7 mouse cellular contexts compared by ENCODE assay signal in genomic region chr15:83169772-83170722, GRCm38 (mm10). TPM values are rescaled to one million over a fixed set of nuclear protein-coding genes. Genes with fewer than 3 reads are reported as not detected.
A peak's percentile ranks its signal among the peaks of the same experiment; 100 is the strongest.
DNase-seq lines count a peak whose midpoint lies in the region; ATAC-seq and TF ChIP-seq lines count a peak whose summit lies in the region.

No protein-coding gene starts in this region.

- H3K27ac ChIP-seq in midbrain, embryonic 12.5 days (replicated peaks), result no peak overlapping the region
- no peak overlapping the region for H3K27ac ChIP-seq in midbrain, embryonic 14.5 days (replicated peaks; ENCODE audit: low read depth, low read length)
- H3K27ac ChIP-seq in heart, adult 2 months, result peak overlapping the region; percentile 96

- 84% methylated on average over 8 of the region's 8 CpGs for WGBS in midbrain, embryonic 12.5 days
- 91% methylated on average over 8 of the region's 8 CpGs for WGBS in midbrain, embryonic 14.5 days
- 54% methylated on average over 8 of the region's 8 CpGs for WGBS in heart, adult 2 months

- peaks cover 28% of the 10 kb centered on the region for H3K4me1 ChIP-seq in midbrain, embryonic 12.5 days
- peaks cover 19% of the 10 kb centered on the region for H3K4me1 ChIP-seq in midbrain, embryonic 14.5 days (ENCODE audit: control insufficient read depth, insufficient read depth, low read length)
- peaks cover 31% of the 10 kb centered on the region for H3K4me1 ChIP-seq in heart, adult 2 months (ENCODE audit: control insufficient read depth, insufficient read depth, low read length)

- DNase-seq in midbrain, embryonic 14.5 days, result no peak
- DNase-seq in heart, adult 2 months, result peak; percentile 74 to 75
- peak; percentile 58 for DNase-seq in kidney, postnatal 14 days
- no peak for DNase-seq in left cerebral cortex, adult 9 months (ENCODE audit: low spot score in 2 of 2)
- no peak for DNase-seq in frontal cortex, postnatal 25 days (ENCODE audit: low spot score in 2 of 2)

- no peak overlapping the region for H3K4me3 ChIP-seq in midbrain, embryonic 12.5 days
- H3K4me3 ChIP-seq in midbrain, embryonic 14.5 days (replicated peaks; ENCODE audit: low read depth, low read length), result no peak overlapping the region
- H3K4me3 ChIP-seq in heart, adult 2 months, result peak overlapping the region; percentile 53

- no peak for TF ChIP-seq CTCF in heart, adult 2 months (IDR thresholded peaks at IDR 0.05)

- H3K36me3 ChIP-seq in midbrain, embryonic 12.5 days, result peaks cover 6% of the 10 kb centered on the region; the same call in 1 of the 2 replicates
- no peaks in the 10 kb centered on the region for H3K36me3 ChIP-seq in midbrain, embryonic 14.5 days (ENCODE audit: control insufficient read depth, insufficient read depth, low read length)
- peaks cover 3% of the 10 kb centered on the region for H3K36me3 ChIP-seq in heart, adult 2 months (ENCODE audit: control insufficient read depth, insufficient read depth, low read length)

- intact Hi-C loops in heart, adult 2 months (cut with DNase I), result loop anchor here (5.0 kb wide), 1 partner anchor 37 kb away; no protein-coding TSS in a partner anchor

- no peaks in the 10 kb centered on the region for H3K79me2 ChIP-seq in heart, adult 2 months (replicated peaks; ENCODE audit: control insufficient read depth, insufficient read depth, low read length)

- H3K4me2 ChIP-seq in midbrain, embryonic 12.5 days (replicated peaks), result peak overlapping the region; percentile 13; the same call in 1 of the 2 replicates
- H3K4me2 ChIP-seq in midbrain, embryonic 14.5 days (ENCODE audit: low read length), result no peak overlapping the region

- ATAC-seq in midbrain, embryonic 12.5 days (ENCODE audit: low FRiP score, low read depth), result no peak
- ATAC-seq in midbrain, embryonic 14.5 days (ENCODE audit: low FRiP score, low TSS enrichment), result no peak
- peak; percentile 64 for ATAC-seq in megakaryocyte progenitor cell, adult 5-6 weeks (replicated peaks; ENCODE audit: poor library complexity)

- H3K27me3 ChIP-seq in midbrain, embryonic 12.5 days, result no peaks in the 10 kb centered on the region
- no peaks in the 10 kb centered on the region for H3K27me3 ChIP-seq in midbrain, embryonic 14.5 days (ENCODE audit: control insufficient read depth, insufficient read depth, low read length)
- no peaks in the 10 kb centered on the region for H3K27me3 ChIP-seq in heart, adult 2 months (ENCODE audit: control insufficient read depth, insufficient read depth, low read length)

- peak; percentile 92 for TF ChIP-seq POLR2A in heart, adult 2 months (IDR thresholded peaks at IDR 0.05; ENCODE audit: insufficient read depth, low read depth, low read length)

- H3K9ac ChIP-seq in midbrain, embryonic 12.5 days (replicated peaks), result 0 out of 2 replicates have a peak overlapping the region, but pooled peaks have one; percentile 6
- no peak overlapping the region for H3K9ac ChIP-seq in midbrain, embryonic 14.5 days (replicated peaks; ENCODE audit: low read length)
- H3K9ac ChIP-seq in heart, adult 2 months (ENCODE audit: low read depth, low read length), result peak overlapping the region; percentile 60

- no peaks in the 10 kb centered on the region for H3K9me3 ChIP-seq in midbrain, embryonic 12.5 days
- no peaks in the 10 kb centered on the region for H3K9me3 ChIP-seq in midbrain, embryonic 14.5 days (ENCODE audit: control insufficient read depth, low read length)

- TF ChIP-seq EP300 in heart, adult 2 months (IDR thresholded peaks at IDR 0.05; ENCODE audit: insufficient read depth, low read depth, low read length), result peak; percentile 82

RNA-seq across cellular contexts. Expression of gene Cyb5r3, which starts 2.3 kb away (rescaled TPM):
- polyA plus RNA-seq in midbrain, embryonic 12.5 days (2016; fragmentation: Nextera tagmentation; extraction: Ambion mirVana), result 139 and 148 TPM in 2 replicates
- polyA plus RNA-seq in midbrain, embryonic 14.5 days (2014; fragmentation: Nextera tagmentation; extraction: Ambion mirVana), result 89.7 and 107 TPM in 2 replicates
- 10 to 100 TPM; 75.6 to 87.2 TPM for total RNA-seq in heart, adult 2 months (2021)
- polyA plus RNA-seq in heart, adult 2 months (2012; rRNA removed), result 97.7 and 103 TPM in 2 replicates
- 46.8 and 57.3 TPM in 2 replicates for total RNA-seq in megakaryocyte progenitor cell, adult 5-6 weeks (2015)
- 26.2 and 32.7 TPM in 2 replicates for total RNA-seq in megakaryocyte progenitor cell, adult 5-6 weeks (2017)

RNA-seq across cellular contexts. Expression of gene Poldip3, which starts 20.9 kb away (rescaled TPM):
- 183 and 185 TPM in 2 replicates for polyA plus RNA-seq in midbrain, embryonic 12.5 days (2016; fragmentation: Nextera tagmentation; extraction: Ambion mirVana)
- 148 and 174 TPM in 2 replicates for polyA plus RNA-seq in midbrain, embryonic 14.5 days (2014; fragmentation: Nextera tagmentation; extraction: Ambion mirVana)
- total RNA-seq in heart, adult 2 months (2021), result 10 to 100 TPM; 23.6 to 24.7 TPM
- 20.0 and 27.0 TPM in 2 replicates for polyA plus RNA-seq in heart, adult 2 months (2012; rRNA removed)
- 39.8 and 42.4 TPM in 2 replicates for total RNA-seq in megakaryocyte progenitor cell, adult 5-6 weeks (2015)
- 83.3 and 100 TPM in 2 replicates for total RNA-seq in megakaryocyte progenitor cell, adult 5-6 weeks (2017)

RNA-seq across cellular contexts. Expression of gene Rrp7a, which starts 47.4 kb away (rescaled TPM):
- 64.6 and 73.9 TPM in 2 replicates for polyA plus RNA-seq in midbrain, embryonic 12.5 days (2016; fragmentation: Nextera tagmentation; extraction: Ambion mirVana)
- polyA plus RNA-seq in midbrain, embryonic 14.5 days (2014; fragmentation: Nextera tagmentation; extraction: Ambion mirVana), result 57.0 and 62.3 TPM in 2 replicates
- total RNA-seq in heart, adult 2 months (2021), result 10 to 100 TPM; 39.9 to 40.9 TPM
- polyA plus RNA-seq in heart, adult 2 months (2012; rRNA removed), result 60.0 and 62.0 TPM in 2 replicates
- total RNA-seq in megakaryocyte progenitor cell, adult 5-6 weeks (2015), result 47.7 and 50.9 TPM in 2 replicates
- total RNA-seq in megakaryocyte progenitor cell, adult 5-6 weeks (2017), result 56.3 and 69.6 TPM in 2 replicates

Comparison
In these comparisons a context has a peak if more than half of its experiments do, and no peak if none do; other contexts are left out.
1. DNase-seq: peak in heart, adult 2 months (2 of 2) and kidney, postnatal 14 days (single experiment); none in midbrain, embryonic 14.5 days (single experiment), left cerebral cortex, adult 9 months (0 of 2) and frontal cortex, postnatal 25 days (0 of 2).